Mouse (Mus musculus): ENCODE measurements at regions not wholly inside any gene's neighbourhood (a gene's known extent, or its start where the extent isn't known, plus 50 kb on each side); places are given as distances from the start of the nearest gene placed in this dataset.

DNA sequence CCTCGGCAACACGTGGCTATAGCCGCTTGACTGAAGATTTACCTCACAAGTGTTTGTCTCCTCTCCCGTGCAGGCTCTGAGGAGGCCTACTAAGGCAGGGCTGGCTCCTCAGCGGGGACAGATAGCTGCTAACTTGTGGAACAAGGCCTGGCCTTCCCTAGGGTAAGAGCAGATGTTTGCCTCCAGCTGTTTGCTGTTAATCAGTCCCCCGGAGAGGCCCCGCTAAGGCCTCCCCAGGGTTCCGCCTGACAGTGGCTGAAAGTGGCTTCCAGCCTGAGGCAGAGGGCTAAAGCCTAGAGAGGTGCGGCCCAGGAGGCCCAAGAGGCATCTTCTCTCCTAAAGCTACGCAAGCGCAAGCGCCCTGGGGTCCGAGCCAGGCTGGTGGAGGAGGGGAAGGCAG lies 52.1 kb upstream of the Dlx4 start:
- WGBS = 38% methylated on average over 13 of the region's 13 CpGs
- Histone ChIP-seq H3K4me2 (no peak overlapping the region), H3K27ac (no peak overlapping the region), H3K9ac (replicated peaks) (no peak overlapping the region), H3K4me1 (replicated peaks) (peaks cover 31% of the 10 kb centered on the region), H3K4me3 (replicated peaks) (no peak overlapping the region), H3K9me3 (no peaks in the 10 kb centered on the region), H3K36me3 (no peaks in the 10 kb centered on the region), H3K27me3 (peaks cover 69% of the 10 kb centered on the region)
- ATAC-seq (ENCODE audit: insufficient number of reproducible peaks, insufficient read depth, low FRiP score, low TSS enrichment, low read depth) = no peak

GRCm38 (mm10) chr11:95200971-95201370 lies 54.9 kb upstream of the Dlx4 start:
- no peak overlapping the region for H3K9ac ChIP-seq (replicated peaks)
- no peak overlapping the region for H3K4me2 ChIP-seq
- no peaks in the 10 kb centered on the region for H3K36me3 ChIP-seq
- no peak overlapping the region for H3K27ac ChIP-seq
- H3K9me3 ChIP-seq = no peaks in the 10 kb centered on the region
- peaks cover 38% of the 10 kb centered on the region for H3K4me1 ChIP-seq (replicated peaks)
- ATAC-seq (ENCODE audit: insufficient number of reproducible peaks, insufficient read depth, low FRiP score, low TSS enrichment, low read depth) = no peak
- no peak overlapping the region for H3K4me3 ChIP-seq (replicated peaks)
- 44% methylated on average over 3 of the region's 3 CpGs for WGBS
- H3K27me3 ChIP-seq = peaks cover 75% of the 10 kb centered on the region

DNA sequence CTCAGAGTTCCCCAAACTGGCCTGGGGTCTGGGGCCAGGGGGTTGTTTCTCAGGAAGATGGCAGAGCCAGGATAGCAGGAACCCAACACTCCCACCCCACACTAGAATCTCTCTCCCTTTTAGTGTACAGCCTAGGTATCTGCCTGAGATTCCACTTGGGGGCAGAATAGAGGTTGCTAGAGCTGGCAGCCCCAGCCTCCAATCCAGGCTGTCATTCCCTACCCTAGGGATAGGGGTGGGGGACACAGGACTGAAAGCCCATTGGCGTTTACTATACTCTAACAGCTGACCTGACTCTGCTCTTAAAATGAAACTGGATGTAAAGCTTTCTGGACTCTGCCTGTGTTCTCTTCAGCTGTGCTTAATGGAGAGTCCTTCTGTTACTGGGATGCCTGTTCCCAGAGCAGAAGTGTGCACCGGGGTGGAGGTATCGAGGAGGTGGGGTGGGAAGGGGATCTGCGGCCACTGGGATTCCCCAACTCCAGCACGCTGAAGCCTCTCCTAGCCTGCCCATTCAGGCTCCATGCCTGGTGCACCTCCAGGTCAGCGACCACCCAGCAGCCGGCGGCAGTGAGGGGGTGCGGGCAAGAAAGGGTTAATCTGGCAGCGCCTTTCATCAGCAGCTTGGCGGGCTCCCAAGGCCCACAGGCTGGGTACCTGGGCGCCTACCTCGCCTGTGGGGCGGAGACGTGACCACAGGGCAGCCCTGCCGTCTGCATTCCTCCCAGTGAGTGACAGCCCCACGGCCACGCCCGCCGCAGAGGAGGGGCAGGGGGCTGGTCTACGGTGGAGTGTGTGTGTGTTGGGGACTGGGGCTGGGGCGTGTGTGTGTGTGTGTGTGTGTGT lies 50.9 kb upstream of the Tac4 start:
- Histone ChIP-seq H3K4me3 (replicated peaks) (peak overlapping the region; percentile 35), H3K4me2 (peak overlapping the region; percentile 61), H3K27me3 (peaks cover 22% of the 10 kb centered on the region), H3K36me3 (no peaks in the 10 kb centered on the region), H3K9me3 (no peaks in the 10 kb centered on the region), H3K27ac (peak overlapping the region; percentile 84), H3K4me1 (replicated peaks) (peaks cover 49% of the 10 kb centered on the region), H3K9ac (replicated peaks) (peak overlapping the region; percentile 34; the same call in 1 of the 2 replicates)
- 3% methylated on average over 22 of the region's 22 CpGs for WGBS
- peak; percentile 87 for ATAC-seq (ENCODE audit: insufficient number of reproducible peaks, insufficient read depth, low FRiP score, low TSS enrichment, low read depth)

DNA sequence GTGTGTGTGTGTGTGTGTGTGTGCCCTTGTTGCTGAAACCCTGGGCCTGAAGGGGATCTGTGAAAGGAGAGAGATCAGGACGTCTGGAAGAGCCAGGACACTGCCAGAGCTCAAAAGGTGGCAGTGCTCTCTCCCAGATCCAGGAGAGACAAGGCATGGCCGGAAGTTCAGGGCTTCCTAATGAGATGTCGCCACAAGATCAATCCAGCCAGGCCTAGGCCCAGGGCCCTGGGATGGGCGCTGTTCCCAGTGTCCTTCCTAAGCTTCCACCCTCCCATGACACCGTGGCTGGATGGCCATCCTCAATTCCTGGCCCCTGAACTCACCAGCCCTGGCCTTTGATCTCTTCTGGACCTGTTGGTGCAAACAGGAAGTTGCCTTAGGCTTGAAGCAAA lies 50.3 kb upstream of the Tac4 start:
- Histone ChIP-seq H3K4me1 (replicated peaks) (peaks cover 42% of the 10 kb centered on the region), H3K27ac (peak overlapping the region; percentile 84), H3K9ac (replicated peaks) (peak overlapping the region; percentile 34), H3K4me3 (replicated peaks) (peak overlapping the region; percentile 35), H3K9me3 (no peaks in the 10 kb centered on the region), H3K4me2 (peak overlapping the region; percentile 61), H3K36me3 (no peaks in the 10 kb centered on the region), H3K27me3 (peaks cover 28% of the 10 kb centered on the region)
- no peak for ATAC-seq (ENCODE audit: insufficient number of reproducible peaks, insufficient read depth, low FRiP score, low TSS enrichment, low read depth)
- WGBS = 16% methylated on average over 5 of the region's 5 CpGs

Data from limb, embryonic 12.5 days (tissue).